Mouse (Mus musculus) left cerebral cortex, postnatal 10 days (tissue): ENCODE data around the gene Stambp. TPM values are rescaled to one million over a fixed set of nuclear protein-coding genes. Genes with fewer than 3 reads are reported as not detected.
"Not testable (repeated sequence)": the region's sequence is repeated elsewhere in the genome, so short reads cannot be mapped to it uniquely, and the experiment has no call there.

ENCODE experiments used
- DNase-seq, 2 experiments: peaks; one replicate each; pipeline ENCODE4 v3.0.0; 2021 to 2022; ENCODE audit warnings: low spot score in 2 of 2, mixed read lengths in 1 of 2; ENCODE audit errors: extremely low spot score in 1 of 2
- intact Hi-C: fragments of 180-260 bp; cut with DNase I; formaldehyde crosslinking; loops from one replicate; pipeline ENCODE4 v1.15.1; 2025
- total RNA-seq, 2 experiments: library from RNA; stranded (reverse); gene quantifications; 2 replicates each; pipeline ENCODE4 v1.2.3; 2021

Gene Stambp
- total RNA-seq: 10 to 100 TPM; 38.3 to 39.8 TPM

- intact Hi-C loops: no loop called here
- no peak for DNase-seq
Measured at GRCm38 (mm10) chr6:83572671-83573070, at the start of gene Stambp. TSS of gene Stambp (minus strand) at chr6:83572729.

- no peak for DNase-seq
Measured at GRCm38 (mm10) chr6:83619955-83620354, 47.4 kb upstream of the Stambp start.

GRCm38 (mm10) chr6:83617581-83618335 is 45.2 kb upstream of the Stambp start:
- intact Hi-C loops: no loop called here
- no peak for DNase-seq

More at GRCm38 (mm10) chr6:83619955-83620354, 47.4 kb upstream of the Stambp start:
- intact Hi-C loops: no loop called here

- peak; percentile 28 to 67 for DNase-seq
- intact Hi-C loops: no loop called here
Measured at GRCm38 (mm10) chr6:83616512-83616911, 44.0 kb upstream of the Stambp start.

- no peak for DNase-seq
- intact Hi-C loops: no loop called here
Measured at GRCm38 (mm10) chr6:83614469-83614868, 41.9 kb upstream of the Stambp start.

- DNase-seq: no peak
- intact Hi-C loops: no loop called here
Measured at GRCm38 (mm10) chr6:83612976-83613375, 40.4 kb upstream of the Stambp start.

- DNase-seq: no peak
- intact Hi-C loops: no loop called here
Measured at GRCm38 (mm10) chr6:83599636-83600174, 27.2 kb upstream of the Stambp start.

GRCm38 (mm10) chr6:83599060-83599550 is 26.6 kb upstream of the Stambp start:
- DNase-seq: no peak
- intact Hi-C loops: no loop called here

- DNase-seq: peak in 1 of 2 experiments; percentile 48
- intact Hi-C loops: no loop called here
Measured at GRCm38 (mm10) chr6:83598646-83599045, 26.1 kb upstream of the Stambp start.

- intact Hi-C loops: no loop called here
Measured at GRCm38 (mm10) chr6:83597988-83598387, 25.5 kb upstream of the Stambp start.

GRCm38 (mm10) chr6:83595035-83595434 is 22.5 kb upstream of the Stambp start:
- intact Hi-C loops: no loop called here
- no peak for DNase-seq

More at GRCm38 (mm10) chr6:83597988-83598387, 25.5 kb upstream of the Stambp start:
- no peak for DNase-seq

- intact Hi-C loops: no loop called here
- no peak for DNase-seq
Measured at GRCm38 (mm10) chr6:83593896-83594295, 21.4 kb upstream of the Stambp start.

GRCm38 (mm10) chr6:83592051-83592450 is 19.5 kb upstream of the Stambp start:
- DNase-seq: no peak
- intact Hi-C loops: no loop called here

- DNase-seq: no peak
- intact Hi-C loops: no loop called here
Measured at GRCm38 (mm10) chr6:83590301-83590700, 17.8 kb upstream of the Stambp start.

GRCm38 (mm10) chr6:83587191-83587590 is 14.7 kb upstream of the Stambp start:
- intact Hi-C loops, DNase-seq: not testable (repeated sequence)

GRCm38 (mm10) chr6:83585328-83585727 is 12.8 kb upstream of the Stambp start:
- intact Hi-C loops, DNase-seq: not testable (repeated sequence)

- DNase-seq: no peak
- intact Hi-C loops: loop anchor here (2.0 kb wide), 1 partner anchor 89 kb away; no protein-coding TSS in a partner anchor
Measured at GRCm38 (mm10) chr6:83583591-83583990, 11.1 kb upstream of the Stambp start.

- peak; percentile 27 to 38 for DNase-seq
- intact Hi-C loops: loop anchor here (2.0 kb wide), 1 partner anchor 90 kb away; no protein-coding TSS in a partner anchor
Measured at GRCm38 (mm10) chr6:83582938-83583270, 10.4 kb upstream of the Stambp start.

GRCm38 (mm10) chr6:83582135-83582937 is 9.8 kb upstream of the Stambp start:
- DNase-seq: no peak
- intact Hi-C loops: loop anchor here (2.0 kb wide), 1 partner anchor 90 kb away; no protein-coding TSS in a partner anchor
